Mouse (Mus musculus) liver, postnatal 0 days (tissue): ENCODE data around the gene Mad1l1. TPM values are rescaled to one million over a fixed set of nuclear protein-coding genes. Genes with fewer than 3 reads are reported as not detected.

ENCODE experiments used
- ATAC-seq: fragments of 200-750 bp; cut with Nextera tagmentation; 2 replicates; pipeline ENCODE4 v1.8.0; 2017; ENCODE audit warnings: mild to moderate bottlenecking, moderate library complexity
- DNase-seq: peaks from one replicate; pipeline ENCODE4 v3.0.0-alpha.2; 2016
- H3K27ac ChIP-seq: fragments of 300-500 bp; sonication (generic); 2 replicates; pipeline ENCODE4 v1.5.1; 2014; ENCODE audit warnings: antibody characterized with exemption, moderate library complexity, mild to moderate bottlenecking, low read depth
- H3K27me3 ChIP-seq: fragments of 300-500 bp; sonication (generic); 2 replicates; pipeline ENCODE4 v1.6.1; 2014; ENCODE audit warnings: low read length, control low read depth, mixed read lengths; ENCODE audit not compliant: insufficient read depth
- H3K36me3 ChIP-seq: fragments of 300-500 bp; sonication (generic); replicated peaks from 2 replicates; pipeline ENCODE4 v1.6.1; 2014; ENCODE audit warnings: mild to moderate bottlenecking, control low read depth, low read length, moderate library complexity, mixed read lengths; ENCODE audit not compliant: insufficient read depth
- H3K4me1 ChIP-seq: fragments of 300-500 bp; sonication (generic); 2 replicates; pipeline ENCODE4 v1.6.1; 2014; ENCODE audit warnings: antibody characterized with exemption, mild to moderate bottlenecking, control low read depth; ENCODE audit not compliant: insufficient read depth
- H3K4me2 ChIP-seq: fragments of 300-500 bp; sonication (generic); 2 replicates; pipeline ENCODE4 v1.6.1; 2014; ENCODE audit warnings: low read depth, mild to moderate bottlenecking, low read length, moderate library complexity, mixed read lengths
- H3K4me3 ChIP-seq: fragments of 300-500 bp; sonication (generic); 2 replicates; pipeline ENCODE4 v1.5.1; 2014; ENCODE audit warnings: low read depth, low read length
- H3K9ac ChIP-seq: fragments of 300-500 bp; sonication (generic); replicated peaks from 2 replicates; pipeline ENCODE4 v1.6.1; 2014; ENCODE audit warnings: mild to moderate bottlenecking, moderate library complexity
- H3K9me3 ChIP-seq: fragments of 300-500 bp; sonication (generic); 2 replicates; pipeline ENCODE4 v1.6.1; 2016; ENCODE audit warnings: mild to moderate bottlenecking, control low read depth, low read length, mixed read lengths
- CTCF ChIP-seq: sonication (generic); IDR thresholded peaks from 2 replicates; pipeline ENCODE4 v1.5.1; 2016; ENCODE audit warnings: antibody characterized with exemption, low read depth
- EP300 ChIP-seq: IDR thresholded peaks from 2 replicates; pipeline ENCODE4 v1.6.1; 2016; ENCODE audit warnings: antibody characterized with exemption, low read depth, mild to moderate bottlenecking
- WGBS: fragments of 180-500 bp; shearing (Covaris S2); extraction: QIAGEN DNeasy Blood & Tissue Kit; methylation state at CpG from one replicate; pipeline ENCODE4 v1.1.7; 2014; ENCODE audit not compliant: insufficient replicate concordance; 5-methylcytosine and 5-hydroxymethylcytosine counted together
- polyA plus RNA-seq: library from polyadenylated mRNA; unstranded; fragments of >200 nt; fragmentation: Nextera tagmentation; extraction: Ambion mirVana; gene quantifications from 2 replicates; pipeline ENCODE4 v1.2.1, GENCODE M21; 2015

Gene Mad1l1
- polyA plus RNA-seq, 1 experiment from 2014 or later, result 17.0 TPM

DNA sequence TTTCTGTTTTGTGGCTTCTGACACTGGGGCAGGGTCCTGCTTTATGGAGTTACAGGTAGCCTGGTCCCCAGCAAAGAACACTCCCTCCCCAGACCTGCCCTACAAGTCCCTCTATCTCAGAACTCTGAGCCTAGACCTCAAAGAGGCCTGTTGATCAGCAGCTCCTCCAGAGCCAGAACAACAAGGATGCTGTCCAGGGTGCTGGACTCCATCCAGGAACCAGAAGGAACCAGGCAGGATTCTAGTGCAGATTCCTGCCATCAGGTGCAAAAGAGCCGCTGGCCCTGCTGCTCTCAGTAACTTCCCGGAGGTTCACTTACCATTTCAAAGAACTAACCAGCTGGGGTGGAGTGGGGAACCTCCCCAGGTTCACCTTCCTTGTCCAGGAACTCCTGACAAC lies 103.5 kb downstream of the Mad1l1 start:
- H3K4me2 ChIP-seq, result no peak overlapping the region
- peaks cover 5% of the 10 kb centered on the region; the same call in 1 of the 2 replicates for H3K4me1 ChIP-seq
- no peaks in the 10 kb centered on the region for H3K27me3 ChIP-seq
- ATAC-seq, result no peak
- H3K36me3 ChIP-seq, result no peaks in the 10 kb centered on the region
- no peaks in the 10 kb centered on the region for H3K9me3 ChIP-seq
- H3K9ac ChIP-seq, result no peak overlapping the region
- H3K4me3 ChIP-seq, result no peak overlapping the region
- DNase-seq, result peak; percentile 30
- no peak for TF ChIP-seq EP300
- TF ChIP-seq CTCF, result no peak
- H3K27ac ChIP-seq, result no peak overlapping the region
- 67% methylated on average over 2 of the region's 2 CpGs for WGBS

- Histone ChIP-seq H3K27ac (no peak overlapping the region), H3K4me1 (peaks cover 5% of the 10 kb centered on the region; the same call in 1 of the 2 replicates), H3K4me3 (no peak overlapping the region), H3K36me3 (no peaks in the 10 kb centered on the region), H3K27me3 (no peaks in the 10 kb centered on the region), H3K9ac (no peak overlapping the region), H3K4me2 (no peak overlapping the region), H3K9me3 (no peaks in the 10 kb centered on the region)
- ATAC-seq (no peak), DNase-seq (no peak)
- 56% methylated on average over 3 of the region's 3 CpGs for WGBS
- no peak for TF ChIP-seq CTCF
- no peak for TF ChIP-seq EP300
Measured at GRCm38 (mm10) chr5:140217083-140217482, 104.3 kb downstream of the Mad1l1 start.

DNA sequence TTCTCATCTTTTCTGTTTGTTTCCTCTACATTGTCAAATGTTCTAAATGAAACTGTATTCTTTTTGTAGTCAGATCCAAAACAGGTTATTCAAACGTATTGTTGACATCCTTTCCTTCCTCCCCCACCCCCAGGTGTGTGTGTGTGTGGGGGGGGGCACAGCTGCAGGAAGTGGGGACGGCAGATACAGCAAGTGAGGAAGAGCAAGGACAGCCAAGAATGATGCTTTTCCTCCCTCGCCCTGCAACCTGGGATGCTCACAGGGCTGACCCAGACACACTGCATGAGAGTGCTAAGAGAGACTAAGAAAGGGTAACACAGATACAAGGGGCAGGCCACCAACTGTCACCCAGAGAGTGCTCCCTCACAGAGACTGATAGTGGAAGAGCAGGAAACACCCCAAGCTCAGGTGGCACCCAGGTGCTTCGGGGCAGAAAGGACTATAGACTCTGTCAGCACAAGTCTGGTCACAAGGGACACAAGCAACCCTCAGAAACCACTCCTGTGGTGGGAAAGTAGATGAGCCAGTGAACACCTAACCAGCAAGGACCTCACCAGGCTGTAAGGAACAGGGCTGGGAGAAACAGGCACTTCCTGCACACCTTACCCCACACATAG lies 105.8 kb downstream of the Mad1l1 start:
- H3K4me2 ChIP-seq, result no peak overlapping the region
- no peak overlapping the region for H3K4me3 ChIP-seq
- H3K27me3 ChIP-seq, result no peaks in the 10 kb centered on the region
- no peak for TF ChIP-seq EP300
- no peaks in the 10 kb centered on the region for H3K9me3 ChIP-seq
- 66% methylated on average over 4 of the region's 4 CpGs for WGBS
- H3K36me3 ChIP-seq, result no peaks in the 10 kb centered on the region
- H3K9ac ChIP-seq, result no peak overlapping the region
- H3K4me1 ChIP-seq, result peaks cover 4% of the 10 kb centered on the region; the same call in 1 of the 2 replicates
- H3K27ac ChIP-seq, result 0 out of 2 replicates have a peak overlapping the region, but pooled peaks have one; percentile 6
- no peak for ATAC-seq
- DNase-seq, result no peak

DNA sequence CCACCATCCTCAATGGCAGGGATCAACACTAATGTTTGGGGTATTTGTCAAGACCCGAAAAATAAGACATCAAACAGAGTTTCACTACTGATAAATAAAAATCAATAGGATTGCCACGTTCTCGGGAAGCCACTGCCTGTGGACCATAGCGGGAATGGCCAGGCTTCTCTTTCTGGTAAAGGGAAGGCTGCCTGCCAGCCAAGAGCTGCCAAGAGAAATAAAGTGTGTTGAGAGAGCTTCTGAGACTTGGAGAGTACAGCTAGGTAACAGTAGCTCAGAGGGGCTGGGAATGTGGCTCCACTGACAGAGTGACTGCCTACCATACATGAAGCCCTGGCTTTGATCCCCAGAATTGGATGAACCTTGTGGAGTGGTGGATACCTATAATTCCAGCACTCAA lies 108.4 kb downstream of the Mad1l1 start:
- Histone ChIP-seq H3K4me3 (no peak overlapping the region), H3K4me2 (no peak overlapping the region), H3K9me3 (no peaks in the 10 kb centered on the region), H3K4me1 (peaks cover 12% of the 10 kb centered on the region), H3K36me3 (no peaks in the 10 kb centered on the region), H3K27ac (no peak overlapping the region), H3K27me3 (no peaks in the 10 kb centered on the region), H3K9ac (no peak overlapping the region)
- ATAC-seq (no peak), DNase-seq (no peak)
- TF ChIP-seq EP300, result no peak
- no peak for TF ChIP-seq CTCF
- WGBS, result 75% methylated on average over 4 of the region's 4 CpGs

- Histone ChIP-seq H3K4me2 (no peak overlapping the region), H3K9ac (no peak overlapping the region), H3K27ac (no peak overlapping the region), H3K4me3 (no peak overlapping the region), H3K27me3 (no peaks in the 10 kb centered on the region), H3K4me1 (peaks cover 32% of the 10 kb centered on the region), H3K9me3 (no peaks in the 10 kb centered on the region), H3K36me3 (no peaks in the 10 kb centered on the region)
- TF ChIP-seq CTCF, result no peak
- no peak for TF ChIP-seq EP300
- DNase-seq, result no peak
- WGBS, result 50% methylated on average over 6 of the region's 6 CpGs
- no peak for ATAC-seq
Measured at GRCm38 (mm10) chr5:140210417-140211184, 110.8 kb downstream of the Mad1l1 start.

DNA sequence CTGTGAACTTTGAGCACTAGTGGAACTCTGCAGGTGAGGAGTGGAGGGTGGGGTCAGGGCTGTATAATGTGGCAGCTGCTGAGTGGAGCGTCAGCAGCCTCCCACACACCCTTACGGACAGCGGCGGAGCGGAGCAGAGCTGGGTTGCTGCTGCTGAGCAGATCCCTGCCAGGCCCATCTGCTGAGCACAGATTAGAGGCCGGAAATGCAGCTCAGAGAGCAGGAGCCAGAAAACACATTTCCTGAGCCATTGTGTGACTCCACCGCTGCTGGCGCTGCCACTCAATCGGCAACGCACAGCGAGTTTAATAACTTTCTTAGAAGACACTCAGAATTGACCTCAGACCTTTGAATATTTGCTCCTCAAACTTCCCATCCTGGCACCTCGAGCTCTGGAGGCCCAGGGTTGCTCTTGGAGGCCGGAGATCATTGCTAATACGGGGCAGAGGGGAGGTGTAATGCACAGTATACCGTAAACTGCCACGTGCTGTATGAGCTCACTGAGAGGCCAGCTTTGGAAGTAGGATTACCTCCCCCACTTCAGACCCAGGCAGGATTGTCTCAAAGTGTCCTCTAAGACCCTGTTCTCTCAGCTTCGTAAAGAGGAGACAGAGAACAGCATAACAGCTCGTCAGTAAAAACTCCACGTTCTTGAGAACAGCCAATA lies 112.5 kb downstream of the Mad1l1 start:
- peaks cover 36% of the 10 kb centered on the region for H3K4me1 ChIP-seq

More for the DNA sequence above, 112.5 kb downstream of the Mad1l1 start:
- TF ChIP-seq EP300 (peak; percentile 68; the same call in 1 of the 2 replicates), CTCF (0 out of 2 replicates have a peak, but pooled peaks have one; percentile 25)
- ATAC-seq (peak; percentile 82), DNase-seq (peak; percentile 77)
- Histone ChIP-seq H3K9me3 (no peaks in the 10 kb centered on the region), H3K9ac (peak overlapping the region; percentile 42; the same call in 1 of the 2 replicates), H3K36me3 (no peaks in the 10 kb centered on the region), H3K27me3 (no peaks in the 10 kb centered on the region), H3K4me3 (no peak overlapping the region), H3K4me2 (peak overlapping the region; percentile 51), H3K27ac (peak overlapping the region; percentile 75)
- WGBS, result 17% methylated on average over 19 of the region's 19 CpGs
